Mouse (Mus musculus): ENCODE results near the gene Pom121l2.

GRCm38 (mm10) chr13:21993957-21994738, 13.2 kb downstream of the Pom121l2 start:
- TF ChIP-seq CTCF (IDR thresholded peaks at IDR 0.05; ENCODE audit: extremely low read depth, insufficient read length, insufficient replicate concordance, low read depth, low read length) (no peak), POLR2A (IDR thresholded peaks at IDR 0.05; ENCODE audit: low read depth, low read length) (no peak)
